Mouse (Mus musculus): Measurements from ENCODE around the gene Pnkd. TPM values are rescaled to one million over a fixed set of nuclear protein-coding genes. Genes with fewer than 3 reads are reported as not detected.
"Not testable (repeated sequence)": the region's sequence is repeated elsewhere in the genome, so short reads cannot be mapped to it uniquely, and the experiment has no call there.

Pnkd gene
- polyA plus RNA-seq, 2 experiments, result 63.9 to 124 TPM

DNA sequence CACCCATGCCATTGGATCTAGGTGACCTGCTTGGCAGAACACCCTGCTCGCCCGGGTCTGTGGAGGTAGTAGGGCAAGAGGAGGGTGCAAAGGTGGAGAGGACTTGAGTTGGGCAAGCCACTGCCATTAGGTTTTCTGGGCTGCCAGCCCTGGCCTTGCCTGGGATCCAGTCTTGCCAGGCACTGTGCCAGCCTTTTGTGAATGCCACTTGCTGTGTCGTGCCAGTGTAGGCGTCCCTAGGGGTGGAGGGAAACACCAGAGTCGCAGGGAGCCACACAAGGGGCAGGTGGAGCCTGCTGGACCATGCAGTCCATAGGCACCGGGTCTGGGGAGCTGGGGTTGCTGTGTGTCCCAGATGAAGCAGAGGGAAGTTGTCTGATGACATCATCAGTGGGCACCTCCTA is 55.6 kb downstream of the Pnkd start:
- WGBS, result 95% methylated on average over 6 of the region's 6 CpGs
- H3K9ac ChIP-seq (ENCODE audit: low read depth, low read length, severe bottlenecking), result no peak overlapping the region
- TF ChIP-seq POLR2A (IDR thresholded peaks at IDR 0.05; ENCODE audit: borderline replicate concordance, extremely low read depth, insufficient read depth, insufficient read length), result no peak
- ATAC-seq (ENCODE audit: low FRiP score, low read depth) (no peak), DNase-seq (ENCODE audit: low spot score) (no peak)
- no peaks in the 10 kb centered on the region for H3K4me1 ChIP-seq (ENCODE audit: control insufficient read depth, insufficient read depth, low read length)
- no peak overlapping the region for H3K4me3 ChIP-seq (replicated peaks; ENCODE audit: low read length)
- H3K9me3 ChIP-seq (ENCODE audit: control insufficient read depth, low read length), result no peaks in the 10 kb centered on the region
- 0 out of 2 replicates have a peak, but pooled peaks cover 4% of the 10 kb centered on the region for H3K36me3 ChIP-seq (ENCODE audit: control insufficient read depth, insufficient read depth, low read length)
- H3K27me3 ChIP-seq (ENCODE audit: control insufficient read depth, insufficient read depth, low read length), result no peaks in the 10 kb centered on the region
- H3K4me2 ChIP-seq (replicated peaks; ENCODE audit: low read depth, low read length, severe bottlenecking), result no peak overlapping the region
- no peak overlapping the region for H3K27ac ChIP-seq (replicated peaks; ENCODE audit: low read depth, low read length)

GRCm38 (mm10) chr1:74340992-74341391 is 56.3 kb downstream of the Pnkd start:
- H3K27ac ChIP-seq (replicated peaks; ENCODE audit: low read depth, low read length); H3K4me3 ChIP-seq (replicated peaks; ENCODE audit: low read length); H3K9ac ChIP-seq (ENCODE audit: low read depth, low read length, severe bottlenecking); H3K4me1 ChIP-seq (ENCODE audit: control insufficient read depth, insufficient read depth, low read length); H3K4me2 ChIP-seq (replicated peaks; ENCODE audit: low read depth, low read length, severe bottlenecking); ATAC-seq (ENCODE audit: low FRiP score, low read depth); H3K27me3 ChIP-seq (ENCODE audit: control insufficient read depth, insufficient read depth, low read length); H3K36me3 ChIP-seq (ENCODE audit: control insufficient read depth, insufficient read depth, low read length); DNase-seq (ENCODE audit: low spot score); H3K9me3 ChIP-seq (ENCODE audit: control insufficient read depth, low read length): not testable (repeated sequence)
- 80% methylated on average over 4 of the region's 4 CpGs for WGBS

DNA sequence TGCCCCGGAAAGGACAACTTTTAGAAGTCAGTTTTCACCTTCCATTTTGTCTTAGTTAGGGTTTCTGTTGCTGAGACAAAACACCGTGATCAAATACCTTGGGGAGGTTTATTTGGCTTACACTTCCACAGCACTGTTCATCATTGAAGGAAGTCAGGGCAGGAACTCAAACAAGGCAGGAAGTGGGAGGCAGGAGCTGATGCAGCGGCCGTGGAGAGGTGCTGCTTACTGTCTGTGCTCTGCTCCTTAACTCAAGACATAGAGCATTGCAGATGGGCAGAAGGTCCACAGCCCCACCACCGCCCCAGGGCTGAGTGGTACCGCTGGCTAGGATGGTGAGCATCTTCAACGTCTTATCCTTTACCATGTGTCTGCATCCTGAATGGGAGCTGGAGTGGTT is 57.2 kb downstream of the Pnkd start:
- no peaks in the 10 kb centered on the region for H3K27me3 ChIP-seq (ENCODE audit: control insufficient read depth, insufficient read depth, low read length)
- H3K9ac ChIP-seq (ENCODE audit: low read depth, low read length, severe bottlenecking), result no peak overlapping the region
- ATAC-seq (ENCODE audit: low FRiP score, low read depth), result no peak
- no peak overlapping the region for H3K4me2 ChIP-seq (replicated peaks; ENCODE audit: low read depth, low read length, severe bottlenecking)
- H3K9me3 ChIP-seq (ENCODE audit: control insufficient read depth, low read length), result no peaks in the 10 kb centered on the region
- no peak overlapping the region for H3K4me3 ChIP-seq (replicated peaks; ENCODE audit: low read length)
- no peak overlapping the region for H3K27ac ChIP-seq (replicated peaks; ENCODE audit: low read depth, low read length)
- H3K36me3 ChIP-seq (ENCODE audit: control insufficient read depth, insufficient read depth, low read length), result 0 out of 2 replicates have a peak, but pooled peaks cover 4% of the 10 kb centered on the region
- WGBS, result 84% methylated on average over 7 of the region's 7 CpGs
- no peak for TF ChIP-seq POLR2A (IDR thresholded peaks at IDR 0.05; ENCODE audit: borderline replicate concordance, extremely low read depth, insufficient read depth, insufficient read length)
- DNase-seq (ENCODE audit: low spot score), result no peak
- no peaks in the 10 kb centered on the region for H3K4me1 ChIP-seq (ENCODE audit: control insufficient read depth, insufficient read depth, low read length)

DNA sequence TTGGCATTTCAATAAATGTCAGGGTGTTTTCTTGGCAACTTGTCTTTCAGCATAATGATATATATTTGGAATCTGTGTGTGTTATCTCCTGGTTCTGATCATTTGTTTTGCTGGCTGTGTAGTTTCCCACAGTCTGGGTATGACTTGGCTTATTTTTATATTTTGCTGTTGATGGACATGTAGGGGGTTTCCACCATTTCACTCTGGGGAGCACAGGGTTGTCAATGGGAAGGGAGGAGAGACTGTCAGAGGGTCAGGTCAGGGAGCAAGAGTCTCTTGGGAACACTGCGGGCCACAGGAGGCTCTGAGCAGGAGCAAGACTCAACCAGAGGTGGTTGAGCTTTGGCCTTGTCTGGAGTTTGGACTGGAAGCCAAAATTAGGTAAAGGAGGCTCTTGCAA is 57.6 kb downstream of the Pnkd start:
- H3K4me2 ChIP-seq (replicated peaks; ENCODE audit: low read depth, low read length, severe bottlenecking), result no peak overlapping the region
- ATAC-seq (ENCODE audit: low FRiP score, low read depth) (no peak), DNase-seq (ENCODE audit: low spot score) (no peak)
- no peak overlapping the region for H3K9ac ChIP-seq (ENCODE audit: low read depth, low read length, severe bottlenecking)
- no peak overlapping the region for H3K27ac ChIP-seq (replicated peaks; ENCODE audit: low read depth, low read length)
- no peaks in the 10 kb centered on the region for H3K4me1 ChIP-seq (ENCODE audit: control insufficient read depth, insufficient read depth, low read length)
- TF ChIP-seq POLR2A (IDR thresholded peaks at IDR 0.05; ENCODE audit: borderline replicate concordance, extremely low read depth, insufficient read depth, insufficient read length), result no peak
- H3K27me3 ChIP-seq (ENCODE audit: control insufficient read depth, insufficient read depth, low read length), result no peaks in the 10 kb centered on the region
- 0 out of 2 replicates have a peak, but pooled peaks cover 4% of the 10 kb centered on the region for H3K36me3 ChIP-seq (ENCODE audit: control insufficient read depth, insufficient read depth, low read length)
- H3K4me3 ChIP-seq (replicated peaks; ENCODE audit: low read length), result no peak overlapping the region
- 100% methylated on average over 1 of the region's 1 CpGs for WGBS
- no peaks in the 10 kb centered on the region for H3K9me3 ChIP-seq (ENCODE audit: control insufficient read depth, low read length)

GRCm38 (mm10) chr1:74343161-74343560 is 58.4 kb downstream of the Pnkd start:
- Histone ChIP-seq H3K9ac (ENCODE audit: low read depth, low read length, severe bottlenecking) (no peak overlapping the region), H3K4me3 (replicated peaks; ENCODE audit: low read length) (no peak overlapping the region), H3K27me3 (ENCODE audit: control insufficient read depth, insufficient read depth, low read length) (no peaks in the 10 kb centered on the region), H3K36me3 (ENCODE audit: control insufficient read depth, insufficient read depth, low read length) (peaks cover 10% of the 10 kb centered on the region; the same call in 1 of the 2 replicates), H3K4me2 (replicated peaks; ENCODE audit: low read depth, low read length, severe bottlenecking) (no peak overlapping the region), H3K4me1 (ENCODE audit: control insufficient read depth, insufficient read depth, low read length) (no peaks in the 10 kb centered on the region), H3K27ac (replicated peaks; ENCODE audit: low read depth, low read length) (no peak overlapping the region), H3K9me3 (ENCODE audit: control insufficient read depth, low read length) (no peaks in the 10 kb centered on the region)
- ATAC-seq (ENCODE audit: low FRiP score, low read depth), result no peak
- no peak for TF ChIP-seq POLR2A (IDR thresholded peaks at IDR 0.05; ENCODE audit: borderline replicate concordance, extremely low read depth, insufficient read depth, insufficient read length)
- no peak for DNase-seq (ENCODE audit: low spot score)
- 58% methylated on average over 5 of the region's 5 CpGs for WGBS

All from limb, embryonic 14.5 days (tissue).